Mouse (Mus musculus) 3134 (cell line): ENCODE measurements around the gene Uggt1.

Source experiments
- DNase-seq: peaks from one replicate; pipeline ENCODE4 v3.0.0-alpha.2; 2011; ENCODE audit warnings: low spot score; ENCODE audit not compliant: insufficient read length; ENCODE audit errors: extremely low read depth

Uggt1 gene

GRCm38 (mm10) chr1:36244058-36244827 lies at the start of gene Uggt1:
TSS of gene Uggt1 (minus strand) at chr1:36244720.
- DNase-seq = peak; percentile 95

GRCm38 (mm10) chr1:36293470-36293869 lies 49.0 kb upstream of the Uggt1 start:
- DNase-seq = no peak

GRCm38 (mm10) chr1:36281849-36282248 lies 37.3 kb upstream of the Uggt1 start:
- DNase-seq = no peak

GRCm38 (mm10) chr1:36280938-36281337 lies 36.4 kb upstream of the Uggt1 start:
- DNase-seq = no peak

GRCm38 (mm10) chr1:36279202-36279601 lies 34.7 kb upstream of the Uggt1 start:
- no peak for DNase-seq

- DNase-seq = no peak
Observed at GRCm38 (mm10) chr1:36277267-36278060, 32.9 kb upstream of the Uggt1 start.

GRCm38 (mm10) chr1:36275635-36276389 lies 31.3 kb upstream of the Uggt1 start:
- DNase-seq = no peak

- no peak for DNase-seq
Observed at GRCm38 (mm10) chr1:36274455-36274854, 29.9 kb upstream of the Uggt1 start, which contains the start of gene Neurl3. TSS of gene Neurl3 (minus strand) at chr1:36274679.

GRCm38 (mm10) chr1:36273288-36273687 lies 28.8 kb upstream of the Uggt1 start:
- no peak for DNase-seq

- no peak for DNase-seq
Observed at GRCm38 (mm10) chr1:36272546-36272945, 28.0 kb upstream of the Uggt1 start.

- DNase-seq = no peak
Observed at GRCm38 (mm10) chr1:36271516-36272230, 27.2 kb upstream of the Uggt1 start.

- DNase-seq = no peak
Observed at GRCm38 (mm10) chr1:36270666-36271065, 26.1 kb upstream of the Uggt1 start.

GRCm38 (mm10) chr1:36269121-36269795 lies 24.7 kb upstream of the Uggt1 start:
- DNase-seq = no peak

- DNase-seq = no peak
Observed at GRCm38 (mm10) chr1:36267595-36267994, 23.1 kb upstream of the Uggt1 start.

- no peak for DNase-seq
Observed at GRCm38 (mm10) chr1:36266293-36266692, 21.8 kb upstream of the Uggt1 start.

GRCm38 (mm10) chr1:36263833-36264488 lies 19.4 kb upstream of the Uggt1 start:
- no peak for DNase-seq

GRCm38 (mm10) chr1:36261708-36262504 lies 17.4 kb upstream of the Uggt1 start:
- no peak for DNase-seq

- no peak for DNase-seq
Observed at GRCm38 (mm10) chr1:36260418-36260817, 15.9 kb upstream of the Uggt1 start.

- DNase-seq = no peak
Observed at GRCm38 (mm10) chr1:36259281-36259680, 14.8 kb upstream of the Uggt1 start.
